In the genomic region with DNA sequence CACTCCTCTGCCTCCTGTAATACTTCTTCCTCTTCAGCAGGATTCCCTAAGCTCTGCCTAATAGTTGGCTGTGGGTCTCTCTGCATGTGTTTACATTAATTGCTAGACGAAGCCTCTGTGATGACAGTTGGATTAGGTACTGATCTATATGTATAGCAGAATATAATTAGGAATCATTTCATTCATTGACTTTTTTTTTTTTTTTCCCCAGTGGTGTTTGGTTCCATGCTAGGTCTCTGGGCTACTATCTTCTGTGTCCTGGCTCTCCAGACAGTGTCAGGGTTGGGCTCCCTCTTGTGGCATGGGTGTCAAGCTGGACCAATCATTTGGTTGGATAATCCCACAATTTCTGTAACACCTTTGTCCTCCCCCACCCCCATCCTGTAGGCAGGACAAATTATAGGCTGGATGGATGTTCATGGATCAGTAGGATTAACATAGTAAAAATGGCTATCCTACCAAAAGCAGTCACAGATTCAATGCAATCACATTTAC, we compare ENCODE assay signal across 11 mouse cellular contexts.
A peak's percentile ranks its signal among the peaks of the same experiment; 100 is the strongest.
DNase-seq lines count a peak whose midpoint lies in the region; ATAC-seq and TF ChIP-seq lines count a peak whose summit lies in the region.
"Had no signal": no experiment of that assay in that cellular context is flagged by ENCODE, and none has a peak within 500 bp of the region (broad histone marks: within the 10 kb centered on the region; RNA-seq: fewer than 3 reads in every experiment).

No protein-coding gene starts in this region.

- 90% methylated on average over 1 of the region's 1 CpGs for WGBS in kidney, adult 2 months
- 60% methylated on average over 1 of the region's 1 CpGs for WGBS in liver, embryonic 16.5 days (ENCODE audit: insufficient replicate concordance)

- TF ChIP-seq EP300 in ES-Bruce4 (IDR thresholded peaks at IDR 0.05; ENCODE audit: insufficient read depth, low read depth, low read length) = no peak

- peak; percentile 68 for TF ChIP-seq CTCF in kidney, adult 2 months (conservative IDR thresholded peaks at IDR 0.05; ENCODE audit: insufficient read depth, insufficient read length, low read depth, low read length)
- peak; percentile 40 for TF ChIP-seq CTCF in ES-Bruce4 (IDR thresholded peaks at IDR 0.05; ENCODE audit: low read depth, low read length)

- peak; percentile 42 for DNase-seq in adrenal gland, adult 2 months
- no peak for DNase-seq in adrenal gland, adult 8-10 months
- DNase-seq in kidney, adult 2 months = peak; percentile 50
- no peak for DNase-seq in kidney, adult 18-20 months
- no peak for DNase-seq in frontal cortex, postnatal 14 days (ENCODE audit: low spot score in 2 of 2)
- DNase-seq in ovary, postnatal 10 days (ENCODE audit: low spot score) = no peak

- H3K4me3 ChIP-seq in kidney, adult 2 months (ENCODE audit: insufficient read depth, low read depth, low read length) = no peak overlapping the region
- H3K4me3 ChIP-seq in ES-Bruce4 (ENCODE audit: low read depth, low read length) = no peak overlapping the region
- H3K4me3 ChIP-seq in liver, embryonic 16.5 days (ENCODE audit: low read depth, low read length) = no peak overlapping the region
- H3K4me3 ChIP-seq: heart, embryonic 10.5 days had no signal

- H3K36me3 ChIP-seq in kidney, adult 2 months (ENCODE audit: control insufficient read depth, insufficient read depth, low read length) = no peaks in the 10 kb centered on the region
- H3K36me3 ChIP-seq in ES-Bruce4 (ENCODE audit: control insufficient read depth, insufficient read depth, low read length, poor library complexity, severe bottlenecking) = peaks cover 4% of the 10 kb centered on the region; the same call in 1 of the 2 replicates
- H3K36me3 ChIP-seq in liver, embryonic 16.5 days (ENCODE audit: control insufficient read depth, insufficient read depth) = no peaks in the 10 kb centered on the region
- H3K36me3 ChIP-seq: heart, embryonic 10.5 days had no signal

- no peaks in the 10 kb centered on the region for H3K27me3 ChIP-seq in kidney, adult 2 months (replicated peaks; ENCODE audit: control insufficient read depth, insufficient read depth, low read length)
- H3K27me3 ChIP-seq in ES-Bruce4 (ENCODE audit: control insufficient read depth, insufficient read depth, low read length, poor library complexity, severe bottlenecking) = no peaks in the 10 kb centered on the region
- no peaks in the 10 kb centered on the region for H3K27me3 ChIP-seq in liver, embryonic 16.5 days (ENCODE audit: control insufficient read depth, insufficient read depth, low read depth, low read length)

- H3K9ac ChIP-seq in ES-Bruce4 (ENCODE audit: low read depth, poor library complexity, severe bottlenecking) = no peak overlapping the region
- H3K9ac ChIP-seq in liver, embryonic 16.5 days (ENCODE audit: low read depth, low read length) = no peak overlapping the region

- no peak overlapping the region for H3K4me2 ChIP-seq in liver, embryonic 16.5 days (ENCODE audit: low read depth, low read length)
- H3K4me2 ChIP-seq: midbrain, embryonic 11.5 days had no signal

- TF ChIP-seq POLR2A in kidney, adult 2 months (IDR thresholded peaks at IDR 0.05; ENCODE audit: low read depth, low read length) = no peak
- TF ChIP-seq POLR2A in ES-Bruce4 (IDR thresholded peaks at IDR 0.05; ENCODE audit: insufficient read depth, low read length) = no peak

- H3K9me3 ChIP-seq in ES-Bruce4 (replicated peaks; ENCODE audit: control insufficient read depth, insufficient read depth, low read length, poor library complexity, severe bottlenecking) = no peaks in the 10 kb centered on the region
- no peaks in the 10 kb centered on the region for H3K9me3 ChIP-seq in liver, embryonic 16.5 days (replicated peaks; ENCODE audit: control insufficient read depth, low read length)
- H3K9me3 ChIP-seq: heart, embryonic 10.5 days had no signal

- ATAC-seq in liver, embryonic 16.5 days (ENCODE audit: low read depth) = 0 out of 2 replicates have a peak, but pooled peaks have one; percentile 13
- ATAC-seq: activated CD4-positive, CD25-positive, alpha-beta regulatory T cell, adult 4 months had no signal

- H3K27ac ChIP-seq in kidney, adult 2 months (ENCODE audit: insufficient read depth, low read depth, low read length) = no peak overlapping the region
- H3K27ac ChIP-seq in ES-Bruce4 (ENCODE audit: insufficient read depth, low read length) = no peak overlapping the region
- no peak overlapping the region for H3K27ac ChIP-seq in liver, embryonic 16.5 days (ENCODE audit: low read length)
- H3K27ac ChIP-seq: heart, embryonic 10.5 days had no signal

- no peaks in the 10 kb centered on the region for H3K4me1 ChIP-seq in kidney, adult 2 months (ENCODE audit: control insufficient read depth, insufficient read depth, low read length)
- no peaks in the 10 kb centered on the region for H3K4me1 ChIP-seq in ES-Bruce4 (ENCODE audit: control insufficient read depth, insufficient read depth, low read length)
- peaks cover 5% of the 10 kb centered on the region for H3K4me1 ChIP-seq in liver, embryonic 16.5 days (ENCODE audit: control insufficient read depth, low read depth, low read length)
- H3K4me1 ChIP-seq: heart, embryonic 10.5 days had no signal

Comparison
In these comparisons a context has a peak if more than half of its experiments do, and no peak if none do; other contexts are left out.
1. DNase-seq: peak in adrenal gland, adult 2 months (single experiment) and kidney, adult 2 months (single experiment); none in adrenal gland, adult 8-10 months (single experiment), kidney, adult 18-20 months (single experiment), frontal cortex, postnatal 14 days (0 of 2) and ovary, postnatal 10 days (single experiment).